Mouse (Mus musculus): Measurements from ENCODE around the gene Usp6nl.

DNA sequence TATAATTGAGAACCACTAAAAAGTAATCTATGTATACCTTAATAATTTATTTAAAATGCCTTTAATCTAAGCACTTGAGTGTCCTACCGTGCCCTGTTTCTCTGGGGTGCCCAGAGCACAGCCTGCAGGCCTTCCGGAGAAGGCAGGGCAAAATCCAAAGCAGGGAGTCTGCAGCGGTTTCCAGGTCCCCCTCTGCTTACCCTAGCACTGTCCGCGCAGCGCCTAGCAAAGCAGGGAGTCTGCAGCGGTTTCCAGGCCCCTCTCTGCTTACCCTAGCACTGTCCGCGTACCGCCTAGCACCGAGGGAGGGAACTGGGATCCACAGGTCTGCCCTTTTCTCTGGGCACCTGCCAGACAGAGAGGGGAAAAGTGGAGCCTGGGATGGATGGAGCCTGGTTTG is 80.9 kb downstream of the Usp6nl start:
- TF ChIP-seq GATA1 (IDR thresholded peaks at IDR 0.05; ENCODE audit: low read length) (no peak), TAL1 (IDR thresholded peaks at IDR 0.05; ENCODE audit: low read length) (no peak)

Measured in erythroblast, embryonic 14.5 days (primary cell).